Mouse (Mus musculus) cerebellum, adult 18-20 months (tissue): Measurements from ENCODE around the gene Gspt2.
"Not testable (repeated sequence)": the region's sequence is repeated elsewhere in the genome, so short reads cannot be mapped to it uniquely, and the experiment has no call there.

Experiments
- DNase-seq, 2 experiments: peaks; one replicate each; pipeline ENCODE4 v3.0.0; 2021

Gspt2 gene

DNA sequence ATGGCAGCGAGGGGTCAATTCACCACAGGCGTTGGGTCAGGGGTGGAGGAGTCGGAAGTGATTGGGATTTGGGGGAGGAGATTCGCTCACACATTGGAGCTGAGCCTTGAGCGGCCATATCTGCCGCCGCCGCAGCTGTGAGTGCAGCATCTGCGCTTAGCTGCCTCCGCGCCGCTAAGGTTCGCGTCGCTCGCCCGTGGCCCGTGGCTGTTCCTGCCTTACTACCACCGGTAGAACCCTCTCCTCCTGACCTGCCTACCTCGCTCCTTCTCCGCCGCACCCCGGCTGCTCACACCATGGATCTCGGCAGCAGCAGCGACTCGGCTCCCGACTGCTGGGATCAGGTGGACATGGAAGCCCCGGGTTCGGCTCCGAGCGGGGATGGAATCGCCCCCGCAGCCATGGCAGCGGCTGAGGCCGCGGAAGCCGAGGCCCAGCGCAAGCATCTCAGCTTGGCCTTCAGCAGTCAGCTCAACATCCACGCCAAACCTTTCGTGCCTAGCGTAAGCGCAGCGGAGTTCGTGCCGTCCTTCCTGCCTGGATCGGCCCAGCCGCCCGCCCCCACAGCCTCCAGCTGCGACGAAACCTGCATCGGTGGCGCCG is at the start of gene Gspt2:
TSS of gene Gspt2 (plus strand) at position 109 of the 603 bp plus-strand sequence.
- DNase-seq, result peak; percentile 63 to 71

GRCm38 (mm10) chrX:94624835-94625803 is 10.8 kb upstream of the Gspt2 start:
- peak in 1 of 2 experiments; percentile 10 for DNase-seq

DNA sequence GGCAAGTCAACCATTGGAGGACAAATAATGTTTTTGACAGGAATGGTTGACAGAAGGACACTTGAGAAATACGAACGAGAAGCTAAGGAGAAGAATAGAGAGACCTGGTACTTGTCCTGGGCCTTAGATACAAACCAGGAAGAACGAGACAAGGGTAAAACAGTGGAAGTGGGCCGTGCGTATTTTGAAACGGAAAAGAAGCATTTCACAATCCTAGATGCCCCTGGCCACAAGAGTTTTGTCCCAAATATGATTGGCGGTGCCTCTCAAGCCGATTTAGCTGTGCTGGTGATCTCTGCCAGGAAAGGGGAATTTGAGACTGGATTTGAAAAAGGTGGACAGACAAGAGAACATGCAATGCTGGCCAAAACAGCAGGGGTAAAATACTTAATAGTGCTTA is 1.0 kb downstream of the Gspt2 start:
- no peak for DNase-seq

DNA sequence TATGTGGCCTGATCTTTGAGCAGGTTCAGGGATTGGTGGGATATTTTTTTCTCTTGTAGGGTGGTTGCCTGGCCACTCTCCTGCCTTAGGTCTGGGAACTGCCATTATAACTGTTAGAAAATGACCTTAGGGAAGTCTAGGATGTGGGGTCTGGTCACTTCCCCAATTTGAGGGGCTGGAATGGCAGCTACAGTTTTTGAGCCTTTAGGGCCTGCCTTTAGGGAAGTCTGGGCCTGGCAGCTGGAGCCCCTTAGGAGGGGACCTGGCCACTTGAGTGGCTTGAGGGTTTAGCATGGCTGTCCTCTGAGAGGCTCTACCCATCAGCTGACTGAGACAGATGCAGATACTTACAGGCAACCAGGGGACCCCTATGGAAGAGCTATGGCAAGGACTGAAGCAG is 12.7 kb downstream of the Gspt2 start:
- no peak for DNase-seq

GRCm38 (mm10) chrX:94657734-94658133 is 21.9 kb downstream of the Gspt2 start:
- no peak for DNase-seq

GRCm38 (mm10) chrX:94670814-94671213 is 34.9 kb downstream of the Gspt2 start:
- no peak for DNase-seq

- peak; percentile 21 to 31 for DNase-seq
Observed at GRCm38 (mm10) chrX:94674977-94675376, 39.1 kb downstream of the Gspt2 start.

- DNase-seq, result not testable (repeated sequence)
Observed at GRCm38 (mm10) chrX:94681581-94681980, 45.7 kb downstream of the Gspt2 start.

- DNase-seq, result peak in 1 of 2 experiments; percentile 42
Observed at GRCm38 (mm10) chrX:94689593-94689992, 53.7 kb downstream of the Gspt2 start.
